Mouse (Mus musculus) large intestine, adult 2 months (tissue): Measurements from ENCODE around the gene Gpbp1. TPM values are rescaled to one million over a fixed set of nuclear protein-coding genes. Genes with fewer than 3 reads are reported as not detected.

ENCODE experiments used
- polyA plus RNA-seq: library from polyadenylated mRNA; depleted of rRNA; stranded (reverse); fragments of >200 nt; gene quantifications from 2 replicates; pipeline ENCODE4 v1.2.3, GENCODE M21; 2012; rRNA removed

Gpbp1 gene
- polyA plus RNA-seq, 1 experiment, result 3.6 TPM

Other genes with a start within 250 kb of the Gpbp1 start
- not detected in 2 replicates for gene Actbl2, start 235.1 kb downstream of the Gpbp1 start, polyA plus RNA-seq
- not detected in 2 replicates for gene Gm49496, start 59.8 kb upstream of the Gpbp1 start, polyA plus RNA-seq
- gene Gm10198, start 102.7 kb upstream of the Gpbp1 start, polyA plus RNA-seq, result not detected in 2 replicates
- 3.6 and 7.5 TPM in 2 replicates for gene Mier3, start 190.9 kb upstream of the Gpbp1 start, polyA plus RNA-seq